Mouse (Mus musculus) CH12.LX (cell line): ENCODE measurements around the gene Pdzd3. TPM values are rescaled to one million over a fixed set of nuclear protein-coding genes. Genes with fewer than 3 reads are reported as not detected.

ENCODE experiments used
- DNase-seq: peaks from one replicate; pipeline ENCODE4 v3.0.0-alpha.2; 2013; ENCODE audit errors: extremely low read depth
- H3K27ac ChIP-seq: 2 replicates; pipeline ENCODE4 v1.5.1; 2012; ENCODE audit warnings: low read depth, mild to moderate bottlenecking, control low read depth, moderate library complexity; ENCODE audit not compliant: insufficient read depth
- H3K27me3 ChIP-seq: replicated peaks from 2 replicates; pipeline ENCODE3; 2012; ENCODE audit warnings: inconsistent platforms
- H3K36me3 ChIP-seq, 2 experiments: replicated peaks in 1 of 2; 2 replicates each; pipeline versions ENCODE3 to v1.6.1; 2012; ENCODE audit warnings: inconsistent platforms in 1 of 2, low read length in 1 of 2, mild to moderate bottlenecking in 1 of 2, mixed read lengths in 1 of 2, moderate library complexity in 1 of 2; ENCODE audit not compliant: control insufficient read depth in 1 of 2, insufficient read depth in 1 of 2
- H3K4me1 ChIP-seq, 2 experiments: 2 replicates each; pipeline ENCODE4 v1.6.1; 2012; ENCODE audit warnings: inconsistent platforms in 1 of 2, moderate library complexity in 1 of 2; ENCODE audit not compliant: insufficient read depth in 2 of 2, control insufficient read depth in 1 of 2
- H3K4me2 ChIP-seq: 2 replicates; pipeline ENCODE4 v1.6.1; 2012; ENCODE audit warnings: low read depth, mild to moderate bottlenecking, control low read depth; ENCODE audit not compliant: poor library complexity, insufficient read depth, severe bottlenecking
- H3K4me3 ChIP-seq, 3 experiments: fragments of 150-350 bp in 1 of 3; sonication (generic) in 1 of 3; replicated peaks in 1 of 3; 2 replicates each; pipeline versions ENCODE3 to v1.5.1; 2011 to 2012; ENCODE audit warnings: low read depth in 2 of 3, low read length in 2 of 3, mild to moderate bottlenecking in 2 of 3, moderate library complexity in 2 of 3, control low read depth in 1 of 3, improper control_type of control experiment in 1 of 3, inconsistent platforms in 1 of 3, mixed read lengths in 1 of 3; ENCODE audit not compliant: poor library complexity in 1 of 3
- H3K79me2 ChIP-seq: replicated peaks from 2 replicates; pipeline ENCODE4 v1.6.1; 2012; ENCODE audit warnings: mild to moderate bottlenecking, moderate library complexity; ENCODE audit not compliant: control insufficient read depth, poor library complexity, insufficient read depth, severe bottlenecking; ENCODE audit errors: extremely low read depth
- H3K9ac ChIP-seq: 2 replicates; pipeline ENCODE4 v1.6.1; 2012; ENCODE audit warnings: low read depth, mild to moderate bottlenecking, control low read depth, moderate library complexity; ENCODE audit not compliant: insufficient read depth
- H3K9me3 ChIP-seq: replicated peaks from 2 replicates; pipeline ENCODE3; 2012; ENCODE audit warnings: low read length, inconsistent platforms, mixed read lengths
- CTCF ChIP-seq, 2 experiments: IDR thresholded peaks in 1 of 2; conservative IDR thresholded peaks in 1 of 2; 2 replicates each; pipeline ENCODE4 v1.5.1; 2011 to 2012; ENCODE audit warnings: low read depth in 2 of 2, low read length in 2 of 2, improper control_type of control experiment in 1 of 2, inconsistent platforms in 1 of 2, mild to moderate bottlenecking in 1 of 2, moderate library complexity in 1 of 2
- E2F4 ChIP-seq: IDR thresholded peaks from 2 replicates; pipeline ENCODE4 v1.6.1; 2011; ENCODE audit warnings: low read depth, low read length, improper control_type of control experiment; ENCODE audit not compliant: insufficient replicate concordance
- KAT2A ChIP-seq: IDR thresholded peaks from 2 replicates; pipeline ENCODE4 v1.6.1; 2012; ENCODE audit warnings: low read length, improper control_type of control experiment, inconsistent platforms; ENCODE audit not compliant: insufficient replicate concordance
- MAFK ChIP-seq: IDR thresholded peaks from 2 replicates; pipeline ENCODE4 v1.6.1; 2011; ENCODE audit warnings: low read length, improper control_type of control experiment; ENCODE audit not compliant: insufficient replicate concordance
- NRF1 ChIP-seq: IDR thresholded peaks from 2 replicates; pipeline ENCODE4 v1.6.1; 2014; ENCODE audit warnings: low read depth, mild to moderate bottlenecking, inconsistent platforms, low read length, improper control_type of control experiment, moderate library complexity
- PAX5 ChIP-seq: IDR thresholded peaks from 2 replicates; pipeline ENCODE4 v1.6.1; 2012; ENCODE audit warnings: low read length, inconsistent platforms, mixed read lengths
- TCF12 ChIP-seq: IDR thresholded peaks from 2 replicates; pipeline ENCODE4 v1.6.1; 2014; ENCODE audit warnings: low read depth, mild to moderate bottlenecking, inconsistent platforms, low read length, improper control_type of control experiment
- ZKSCAN1 ChIP-seq: IDR thresholded peaks from 2 replicates; pipeline ENCODE4 v1.6.1; 2012; ENCODE audit warnings: low read depth, inconsistent platforms, low read length, improper control_type of control experiment, borderline replicate concordance
- ZNF384 ChIP-seq: IDR thresholded peaks from 2 replicates; pipeline ENCODE4 v1.6.1; 2012; ENCODE audit warnings: low read depth, low read length, improper control_type of control experiment, inconsistent platforms
- dilution Hi-C: fragments of 300-500 bp; cut with MboI; formaldehyde crosslinking; loops from 2 replicates; pipeline ENCODE4 v1.14.3; 2020; ENCODE audit warnings: low sequenced_read_pairs; ENCODE audit not compliant: extremely low pct_unique_long_range_greater_than_20kb, extremely low pct_ligation_motif_present
- in situ Hi-C: fragments of 300-500 bp; cut with MboI; formaldehyde crosslinking; loops from 3 replicates; pipeline ENCODE4 v1.14.3; 2019; ENCODE audit warnings: low sequenced_read_pairs, low pct_ligation_motif_present, low pct_unique_long_range_greater_than_20kb, mixed read lengths
- polyA plus RNA-seq: library from polyadenylated mRNA; unstranded; fragments of >175 nt; gene quantifications from 2 replicates; pipeline ENCODE4 v1.2.1, GENCODE M21; 2012; ENCODE audit warnings: low read depth; ENCODE audit not compliant: insufficient read length
- total RNA-seq, 2 experiments: library from RNA; depleted of rRNA; stranded (reverse); fragments of 300-350 nt in 1 of 2; fragments of >200 nt in 1 of 2; gene quantifications; 2 replicates each; pipeline ENCODE4 v1.2.3; 2012 to 2014

Gene Pdzd3
- total and polyA plus RNA-seq, 3 experiments: 0.09 to 0.21 (median 0.13) TPM

DNA sequence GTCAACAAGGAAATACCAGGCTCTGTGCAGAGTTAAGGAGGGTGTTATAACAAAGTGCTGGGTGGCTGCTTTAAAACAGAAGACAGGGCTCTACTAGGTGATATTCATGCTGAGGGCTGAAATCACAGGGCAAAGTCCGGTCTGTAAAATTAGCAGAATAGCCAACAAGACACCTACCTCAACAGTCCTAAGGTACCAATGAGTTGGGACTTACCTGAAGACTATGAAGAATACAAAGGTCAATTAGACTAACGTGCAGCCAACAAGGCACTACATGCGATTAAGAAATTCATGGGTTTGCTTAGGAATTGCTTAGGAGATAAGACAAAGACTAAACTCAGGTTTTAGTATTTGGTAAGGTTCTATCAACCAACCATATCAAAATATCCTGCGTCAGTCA, 41.9 kb downstream of the Pdzd3 start:
- Histone ChIP-seq H3K4me3 (no peak overlapping the region), H3K4me2 (no peak overlapping the region), H3K9ac (no peak overlapping the region), H3K36me3 (peaks cover 2 to 41% of the 10 kb centered on the region in 2 experiments), H3K9me3 (peaks cover 1% of the 10 kb centered on the region), H3K27me3 (no peaks in the 10 kb centered on the region), H3K79me2 (peaks cover 47% of the 10 kb centered on the region), H3K4me1 (peaks cover 3 to 32% of the 10 kb centered on the region in 2 experiments; a peak in 2 of 4 replicates), H3K27ac (no peak overlapping the region)
- TF ChIP-seq MAFK: no peak
- no peak for TF ChIP-seq ZKSCAN1
- TF ChIP-seq CTCF (conservative IDR thresholded peaks at IDR 0.05 in 1 of 2, IDR thresholded peaks at IDR 0.05 in 1 of 2; ENCODE audit: low read depth in 2 of 2, low read length in 2 of 2): no peak
- in situ Hi-C loops (no loop called here), dilution Hi-C loops (no loop called here)
- no peak for DNase-seq

DNA sequence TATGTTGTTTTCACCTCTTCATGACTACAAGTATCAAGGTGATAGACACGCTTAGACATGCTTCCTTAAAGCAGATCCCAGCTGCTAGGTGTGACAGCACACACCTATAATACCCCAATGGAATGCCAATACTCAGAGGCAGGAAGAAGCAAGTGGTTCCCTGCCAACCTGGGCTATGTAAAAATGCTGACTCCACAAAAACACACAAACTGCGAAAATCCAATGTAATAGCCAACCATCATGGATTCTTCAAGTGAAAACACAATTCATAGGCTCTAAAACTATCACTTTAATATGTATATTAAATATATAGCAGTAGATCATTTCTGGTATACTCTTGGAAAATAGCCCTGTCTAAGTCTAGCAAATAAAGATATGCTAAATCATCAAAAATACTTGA, 43.4 kb downstream of the Pdzd3 start:
- DNase-seq: no peak
- peaks cover 2 to 50% of the 10 kb centered on the region in 2 experiments for H3K36me3 ChIP-seq
- peaks cover 3% of the 10 kb centered on the region for H3K9me3 ChIP-seq
- peaks cover 53% of the 10 kb centered on the region for H3K79me2 ChIP-seq
- H3K27ac ChIP-seq: no peak overlapping the region; the same call in 1 of the 2 replicates
- no peaks in the 10 kb centered on the region for H3K27me3 ChIP-seq
- TF ChIP-seq ZNF384 (no peak), E2F4 (no peak), PAX5 (no peak), MAFK (peak; percentile 97), KAT2A (no peak), TCF12 (no peak), NRF1 (no peak)
- dilution Hi-C loops (no loop called here), in situ Hi-C loops (no loop called here)
- no peak overlapping the region for H3K4me3 ChIP-seq
- peaks cover 3 to 23% of the 10 kb centered on the region in 2 experiments; a peak in 2 of 4 replicates for H3K4me1 ChIP-seq
- H3K4me2 ChIP-seq: no peak overlapping the region
- no peak overlapping the region for H3K9ac ChIP-seq

DNA sequence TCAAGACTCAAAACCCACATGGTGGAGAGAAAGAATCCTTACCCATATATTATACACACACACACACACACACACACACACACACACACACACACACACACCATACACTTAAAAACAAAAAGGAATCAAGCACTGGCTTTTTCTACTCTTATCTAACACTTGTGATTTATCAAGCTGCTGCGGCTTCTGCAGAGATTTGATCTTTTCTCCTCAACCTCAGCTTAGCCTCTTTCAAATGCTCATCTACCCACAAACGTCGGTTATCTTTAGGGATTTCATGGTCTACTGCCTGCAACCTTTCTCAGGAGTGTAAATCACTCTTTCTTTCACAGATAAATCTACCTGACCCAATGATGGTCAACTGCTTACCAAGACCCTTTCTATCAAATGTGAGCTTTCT, 50.8 kb downstream of the Pdzd3 start:
- Histone ChIP-seq H3K4me3 (no peak overlapping the region), H3K9me3 (peaks cover 6% of the 10 kb centered on the region), H3K79me2 (peaks cover 22% of the 10 kb centered on the region), H3K4me2 (no peak overlapping the region), H3K27ac (no peak overlapping the region), H3K36me3 (peaks cover 8 to 59% of the 10 kb centered on the region in 2 experiments), H3K9ac (no peak overlapping the region), H3K27me3 (no peaks in the 10 kb centered on the region), H3K4me1 (peaks cover 4 to 30% of the 10 kb centered on the region in 2 experiments; a peak in 3 of 4 replicates)
- dilution Hi-C loops: no loop called here
- in situ Hi-C loops: no loop called here
- DNase-seq: no peak
- no peak for TF ChIP-seq MAFK
